Mouse (Mus musculus): ENCODE measurements around the gene Gstcd.

DNA sequence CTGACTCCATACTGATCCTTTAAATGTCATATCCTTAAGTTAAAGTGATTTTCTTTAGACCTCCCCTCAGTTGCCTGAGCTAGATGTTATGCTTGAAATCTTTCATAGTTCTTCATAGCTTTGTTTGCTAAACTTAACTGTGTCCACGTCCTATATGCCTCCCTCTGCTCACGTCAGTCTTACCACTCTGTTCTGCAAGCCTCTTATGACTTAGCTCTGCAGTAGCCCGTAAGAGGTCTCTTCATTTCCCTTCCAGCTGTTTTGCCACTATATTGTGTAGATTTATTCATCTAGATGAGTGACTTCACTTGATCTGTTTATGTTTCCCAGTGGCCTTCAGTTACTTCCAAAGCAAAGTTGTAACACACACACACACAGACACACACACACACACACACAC, 12.6 kb upstream of the Gstcd start:
- TF ChIP-seq CHD2 (IDR thresholded peaks at IDR 0.05; ENCODE audit: low read depth, low read length) (no peak), ZC3H11A (IDR thresholded peaks at IDR 0.05; ENCODE audit: borderline replicate concordance, low read depth, low read length) (no peak), HCFC1 (IDR thresholded peaks at IDR 0.05; ENCODE audit: borderline replicate concordance, insufficient read depth, low read length) (no peak), MAFK (IDR thresholded peaks at IDR 0.05; ENCODE audit: insufficient read depth, low read depth, low read length) (no peak)
